Mouse (Mus musculus): ENCODE measurements around the gene 1600012H06Rik. TPM values are rescaled to one million over a fixed set of nuclear protein-coding genes. Genes with fewer than 3 reads are reported as not detected.

Gene 1600012H06Rik
- total RNA-seq, 2 experiments from 2014 or later = 18.5 to 18.8 TPM

Other genes with a start within 250 kb of the 1600012H06Rik start
- 1 to 10 TPM; 3.6 to 3.8 TPM for gene Thbs2, start 248.9 kb upstream of the 1600012H06Rik start, total RNA-seq (2021)
- gene Wdr27, start within 50 bp of the 1600012H06Rik start, total RNA-seq (2021) = 1 to 10 TPM; 4.1 to 4.9 TPM
- 10 to 100 TPM; 59.1 to 61.7 TPM for gene Phf10, start 18.1 kb downstream of the 1600012H06Rik start, total RNA-seq (2021)
- 1 to 10 TPM; 6.0 to 7.1 TPM for gene 9030025P20Rik, start 35.3 kb downstream of the 1600012H06Rik start, total RNA-seq (2021)
- gene Gm3417, start 35.6 kb downstream of the 1600012H06Rik start, total RNA-seq (2021) = not detected
- gene Gm3435, start 67.0 kb downstream of the 1600012H06Rik start, total RNA-seq (2021) = 1 to 10 TPM; 3.3 TPM
- gene Ermard, start 98.0 kb downstream of the 1600012H06Rik start, total RNA-seq (2021) = 10 to 100 TPM; 62.2 to 64.7 TPM
- 1 to 10 TPM in 1 of 2 experiments, not detected in 1; 1.0 TPM for gene Tcte3, start 98.3 kb downstream of the 1600012H06Rik start, total RNA-seq (2021)
- 1 to 10 TPM; 6.6 to 6.8 TPM for gene Gm3448, start 98.4 kb downstream of the 1600012H06Rik start, total RNA-seq (2021)